Mouse (Mus musculus) T-cell, adult 66 days (primary cell): Measurements from ENCODE around the gene Snx20. TPM values are rescaled to one million over a fixed set of nuclear protein-coding genes. Genes with fewer than 3 reads are reported as not detected.

Source experiments
- total RNA-seq, 2 experiments: library from RNA; stranded (reverse); gene quantifications; 3 replicates in 1 of 2; 4 replicates in 1 of 2; pipeline ENCODE4 v1.2.4; 2023

The Snx20 gene
- total RNA-seq: 10 to 100 TPM; 62.0 to 65.8 TPM

DNA sequence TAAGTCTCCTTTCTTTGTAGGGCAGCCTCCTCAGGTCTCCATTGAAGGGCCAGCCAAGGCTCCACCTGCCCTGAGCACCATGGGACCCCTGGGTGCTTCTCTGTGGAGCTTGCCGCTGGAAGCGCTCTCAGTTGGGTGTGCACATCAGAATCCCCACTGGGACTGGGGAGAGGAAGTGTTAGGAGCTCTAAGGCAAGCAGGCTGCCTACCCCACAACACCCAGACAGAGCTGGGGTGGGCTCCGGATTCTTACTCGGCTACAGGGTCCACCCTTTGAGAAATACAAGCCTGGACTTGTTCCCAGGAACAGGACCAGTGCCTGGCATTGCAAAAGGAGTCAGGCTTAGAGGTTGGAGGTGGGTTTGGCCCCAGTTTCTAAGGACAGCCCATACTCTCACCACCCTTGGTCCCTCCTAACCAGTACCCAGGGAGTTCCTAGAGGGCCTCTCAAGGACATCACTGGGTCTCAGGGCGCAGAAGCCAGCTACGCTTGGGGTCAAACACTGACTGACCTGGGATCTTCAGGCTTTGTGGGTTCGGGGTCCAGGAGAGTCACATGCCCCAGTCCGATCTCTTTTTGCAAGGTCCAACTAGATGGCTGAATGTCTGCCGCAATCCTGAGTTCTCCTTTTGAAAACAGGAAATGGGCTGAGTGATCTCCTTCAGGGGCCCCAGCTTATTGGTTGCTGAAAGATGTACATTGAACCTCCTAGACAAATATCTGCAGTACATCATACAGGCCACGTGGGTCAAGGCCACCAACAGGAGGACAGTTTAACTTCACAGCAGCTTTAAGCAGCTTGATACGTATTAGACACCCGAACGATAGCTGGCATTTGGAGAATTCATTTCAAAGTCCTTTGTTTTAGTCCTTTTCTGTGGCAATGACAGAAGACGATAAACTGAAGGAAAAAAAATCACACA is at the start of gene Snx20:
TSS of gene Snx20 (minus strand) at position 655 of the 924 bp plus-strand sequence.

DNA sequence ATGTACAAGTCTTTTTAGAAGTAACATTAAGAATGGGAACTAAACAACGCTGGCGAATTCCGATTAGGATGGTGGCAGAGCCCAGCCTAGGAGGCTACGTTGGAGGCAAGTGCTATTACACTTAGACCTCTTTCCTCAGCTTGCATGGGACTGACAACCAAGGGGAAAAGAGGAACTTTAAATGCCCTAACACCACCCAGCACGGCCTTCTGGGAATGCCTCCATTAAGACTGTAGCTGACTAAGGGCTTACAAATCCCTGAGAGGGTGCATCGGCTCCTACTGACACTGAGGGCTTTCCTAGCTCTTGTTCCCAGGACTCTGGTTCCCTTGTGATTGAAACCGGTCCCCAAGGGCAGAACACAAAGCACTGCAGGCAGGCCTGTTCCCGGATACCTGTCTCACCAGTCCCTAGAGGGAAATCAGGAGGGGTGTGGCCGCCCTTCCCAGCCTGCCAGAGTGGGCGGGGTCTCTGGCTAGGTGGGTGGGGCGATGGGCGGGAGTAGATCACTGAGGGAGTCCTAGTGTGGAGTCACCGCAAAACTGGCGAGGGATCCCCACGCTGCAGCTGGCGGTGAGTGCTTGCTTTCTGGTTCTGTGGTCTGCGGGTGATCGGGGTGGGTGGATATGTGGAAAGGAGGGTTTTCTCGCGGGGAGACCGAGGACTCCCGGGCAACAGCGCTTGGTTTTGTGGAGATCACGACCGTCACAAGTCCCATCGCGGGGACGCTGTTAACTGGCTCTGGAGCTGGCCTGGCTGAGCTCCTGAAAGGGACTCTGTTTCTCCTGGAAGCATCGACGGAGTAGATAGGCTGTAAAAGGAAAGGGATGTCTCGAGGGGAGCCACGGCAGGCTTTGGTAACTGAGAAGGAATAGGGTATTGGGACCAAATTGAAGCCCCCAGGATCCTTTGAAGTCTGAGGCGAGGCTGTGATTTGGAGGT is 11.2 kb upstream of the Snx20 start, which contains the start of gene Nod2:
TSS of gene Nod2 (plus strand) at position 479 of the 942 bp plus-strand sequence.

Other genes starting within 250 kb of the Snx20 start
- gene Nkd1, start 114.8 kb downstream of the Snx20 start, total RNA-seq: not detected
- gene Nod2, start 11.2 kb upstream of the Snx20 start, total RNA-seq: 1 to 10 TPM; 1.0 to 1.4 TPM
- gene Cyld, start 60.9 kb upstream of the Snx20 start, total RNA-seq: 100 to 1,000 TPM; 112 to 127 TPM